Comparison of ENCODE assay signal across 15 mouse cellular contexts in genomic region chr10:87676041-87676672, GRCm38 (mm10).
DNase-seq lines count a peak whose midpoint lies in the region; ATAC-seq lines count a peak whose summit lies in the region.
"Had no signal": no experiment of that assay in that cellular context is flagged by ENCODE, and none has a peak within 500 bp of the region (broad histone marks: within the 10 kb centered on the region; RNA-seq: fewer than 3 reads in every experiment).

No protein-coding gene starts in this region.

- no peaks in the 10 kb centered on the region for H3K9me3 ChIP-seq in hindbrain, embryonic 11.5 days (ENCODE audit: control insufficient read depth, low read length)
- no peaks in the 10 kb centered on the region for H3K9me3 ChIP-seq in hindbrain, embryonic 12.5 days (replicated peaks)
- H3K9me3 ChIP-seq in lung, embryonic 16.5 days (ENCODE audit: control insufficient read depth, low read length), result no peaks in the 10 kb centered on the region
- H3K9me3 ChIP-seq: forebrain, embryonic 15.5 days; limb, embryonic 12.5 days had no signal

- H3K4me2 ChIP-seq in hindbrain, embryonic 11.5 days (replicated peaks; ENCODE audit: low read depth, low read length), result no peak overlapping the region
- H3K4me2 ChIP-seq in hindbrain, embryonic 12.5 days (replicated peaks), result no peak overlapping the region
- no peak overlapping the region for H3K4me2 ChIP-seq in lung, embryonic 16.5 days (ENCODE audit: low read depth, low read length)
- H3K4me2 ChIP-seq: forebrain, embryonic 15.5 days; limb, embryonic 12.5 days had no signal

- H3K4me3 ChIP-seq in hindbrain, embryonic 11.5 days (ENCODE audit: low read depth, low read length), result no peak overlapping the region
- H3K4me3 ChIP-seq in hindbrain, embryonic 12.5 days, result no peak overlapping the region
- no peak overlapping the region for H3K4me3 ChIP-seq in lung, embryonic 16.5 days (ENCODE audit: low read length)
- H3K4me3 ChIP-seq: forebrain, embryonic 15.5 days; limb, embryonic 12.5 days had no signal

- H3K27ac ChIP-seq in hindbrain, embryonic 11.5 days (ENCODE audit: low read depth, low read length), result no peak overlapping the region
- H3K27ac ChIP-seq in hindbrain, embryonic 12.5 days, result no peak overlapping the region
- H3K27ac ChIP-seq in lung, embryonic 16.5 days (ENCODE audit: low read length), result no peak overlapping the region
- H3K27ac ChIP-seq: forebrain, embryonic 15.5 days; limb, embryonic 12.5 days had no signal

- no peaks in the 10 kb centered on the region for H3K36me3 ChIP-seq in hindbrain, embryonic 11.5 days (ENCODE audit: control insufficient read depth, insufficient read depth, low read length)
- H3K36me3 ChIP-seq in hindbrain, embryonic 12.5 days, result no peaks in the 10 kb centered on the region
- no peaks in the 10 kb centered on the region for H3K36me3 ChIP-seq in lung, embryonic 16.5 days (ENCODE audit: control insufficient read depth, insufficient read depth, low read length)
- H3K36me3 ChIP-seq: forebrain, embryonic 15.5 days; limb, embryonic 12.5 days had no signal

- H3K9ac ChIP-seq in hindbrain, embryonic 11.5 days (ENCODE audit: low read depth, low read length), result no peak overlapping the region
- no peak overlapping the region for H3K9ac ChIP-seq in hindbrain, embryonic 12.5 days
- no peak overlapping the region for H3K9ac ChIP-seq in lung, embryonic 16.5 days (ENCODE audit: low read length)
- H3K9ac ChIP-seq: forebrain, embryonic 15.5 days; limb, embryonic 12.5 days had no signal

- no peak for ATAC-seq in hindbrain, embryonic 11.5 days (ENCODE audit: low FRiP score)
- no peak for ATAC-seq in hindbrain, embryonic 12.5 days (ENCODE audit: low FRiP score)
- peak; percentile 41; the same call in 1 of the 2 replicates for ATAC-seq in lung, embryonic 16.5 days (ENCODE audit: low read depth)
- ATAC-seq: forebrain, embryonic 15.5 days had no signal

- peak; percentile 18 for DNase-seq in hindbrain, embryonic 11.5 days (ENCODE audit: low spot score)
- no peak for DNase-seq in lung, postnatal 25 days (ENCODE audit: low spot score)
- peak; percentile 35 for DNase-seq in adipocyte (ENCODE audit: low spot score)
- peak; percentile 54 for DNase-seq in hindlimb bud, embryonic 11.5 days (ENCODE audit: extremely low spot score, low read depth, low spot score)
- no peak for DNase-seq in urinary bladder, adult 2 months (ENCODE audit: low spot score)
- no peak for DNase-seq in c-Kit-positive CD71-positive TER-119-positive erythroid progenitor cells, embryonic 14.5 days (ENCODE audit: low spot score)
- DNase-seq: cerebellum, postnatal 36 days; heart, adult 18-20 months; kidney, postnatal 4 days; right cerebral cortex, adult 18-20 months; thymus, postnatal 4 days had no signal

- H3K27me3 ChIP-seq in hindbrain, embryonic 11.5 days (ENCODE audit: control insufficient read depth, insufficient read depth, low read length), result no peaks in the 10 kb centered on the region
- H3K27me3 ChIP-seq in hindbrain, embryonic 12.5 days, result no peaks in the 10 kb centered on the region
- no peaks in the 10 kb centered on the region for H3K27me3 ChIP-seq in lung, embryonic 16.5 days (ENCODE audit: control insufficient read depth, insufficient read depth, low read depth, low read length)
- H3K27me3 ChIP-seq: forebrain, embryonic 15.5 days; limb, embryonic 12.5 days had no signal

- H3K4me1 ChIP-seq in hindbrain, embryonic 11.5 days (replicated peaks; ENCODE audit: control insufficient read depth, insufficient read depth, low read length), result no peaks in the 10 kb centered on the region
- no peaks in the 10 kb centered on the region for H3K4me1 ChIP-seq in hindbrain, embryonic 12.5 days
- H3K4me1 ChIP-seq in lung, embryonic 16.5 days (replicated peaks; ENCODE audit: control insufficient read depth, insufficient read depth, low read length), result no peaks in the 10 kb centered on the region
- H3K4me1 ChIP-seq: forebrain, embryonic 15.5 days; limb, embryonic 12.5 days had no signal

- WGBS in hindbrain, embryonic 11.5 days, result 66% methylated on average over 4 of the region's 4 CpGs
- 74% methylated on average over 4 of the region's 4 CpGs for WGBS in hindbrain, embryonic 12.5 days
- WGBS in lung, embryonic 16.5 days, result 42% methylated on average over 4 of the region's 4 CpGs

Comparison
In these comparisons a context has a peak if more than half of its experiments do, and no peak if none do; other contexts are left out.
1. DNase-seq: peak in hindbrain, embryonic 11.5 days (single experiment), adipocyte (single experiment) and hindlimb bud, embryonic 11.5 days (single experiment); none in lung, postnatal 25 days (single experiment), urinary bladder, adult 2 months (single experiment) and c-Kit-positive CD71-positive TER-119-positive erythroid progenitor cells, embryonic 14.5 days (single experiment).